Mouse (Mus musculus) G1E (cell line): Measurements from ENCODE around the gene Socs3. TPM values are rescaled to one million over a fixed set of nuclear protein-coding genes. Genes with fewer than 3 reads are reported as not detected.
A peak's percentile ranks its signal among the peaks of the same experiment; 100 is the strongest.

ENCODE experiments used
- ATAC-seq: 2 replicates; pipeline ENCODE4 v1.8.0; 2016; ENCODE audit warnings: mild to moderate bottlenecking; ENCODE audit not compliant: insufficient number of reproducible peaks, poor library complexity, low FRiP score, severe bottlenecking; ENCODE audit errors: extremely low read depth
- DNase-seq: peaks from one replicate; pipeline ENCODE4 v3.0.0; 2012; ENCODE audit warnings: low spot score
- H3K27me3 ChIP-seq: 2 replicates; pipeline ENCODE4 v1.6.1; 2012; ENCODE audit warnings: mild to moderate bottlenecking, low read length, inconsistent platforms; ENCODE audit not compliant: insufficient read depth
- H3K36me3 ChIP-seq: replicated peaks from 2 replicates; pipeline ENCODE3; 2012; ENCODE audit warnings: mild to moderate bottlenecking, inconsistent platforms
- H3K4me1 ChIP-seq: 2 replicates; pipeline ENCODE4 v1.6.1; 2012; ENCODE audit warnings: low read depth, low read length, inconsistent platforms, mixed read lengths; ENCODE audit not compliant: insufficient read depth
- H3K4me3 ChIP-seq: 2 replicates; pipeline ENCODE4 v1.5.1; 2012; ENCODE audit warnings: low read depth, mild to moderate bottlenecking, inconsistent platforms, low read length, moderate library complexity, mixed read lengths
- H3K9me3 ChIP-seq: replicated peaks from 2 replicates; pipeline ENCODE4 v1.6.1; 2012; ENCODE audit warnings: inconsistent platforms
- CTCF ChIP-seq: IDR thresholded peaks from 2 replicates; pipeline ENCODE4 v1.5.1; 2012; ENCODE audit warnings: low read depth, low read length, inconsistent platforms, mixed read lengths
- GATA1 ChIP-seq: IDR thresholded peaks from 2 replicates; pipeline ENCODE4 v1.6.1; 2012; ENCODE audit warnings: borderline replicate concordance, low read length, inconsistent platforms, mixed read lengths
- GATA2 ChIP-seq: IDR thresholded peaks from 2 replicates; pipeline ENCODE4 v1.6.1; 2012; ENCODE audit warnings: low read depth, low read length, inconsistent platforms, borderline replicate concordance
- POLR2AphosphoS5 ChIP-seq: IDR thresholded peaks from 2 replicates; pipeline ENCODE4 v1.6.1; 2012; ENCODE audit warnings: low read depth, low read length, inconsistent platforms; ENCODE audit not compliant: insufficient replicate concordance
- TAL1 ChIP-seq: conservative IDR thresholded peaks from 2 replicates; pipeline ENCODE4 v1.6.1; 2012; ENCODE audit warnings: low read depth, low read length, inconsistent platforms, mixed read lengths
- polyA plus RNA-seq: library from polyadenylated mRNA; stranded (reverse); fragments of >175 nt; gene quantifications from 2 replicates; pipeline ENCODE4 v1.2.3, GENCODE M21; 2012
- total RNA-seq, 2 experiments: library from RNA; stranded (forward) in 1 of 2; stranded (reverse) in 1 of 2; fragments of 200-1000 nt in 1 of 2; fragments of >200 nt in 1 of 2; fragmentation: Nextera tagmentation in 1 of 2; gene quantifications; 2 replicates each; pipeline ENCODE4 v1.2.3; 2014 to 2017

The Socs3 gene
- total and polyA plus RNA-seq, 3 experiments: 2.9 to 3.8 TPM; not detected in 1

- Histone ChIP-seq H3K4me1 (peaks cover 71% of the 10 kb centered on the region), H3K36me3 (peaks cover 89% of the 10 kb centered on the region), H3K4me3 (no peak overlapping the region), H3K27me3 (no peaks in the 10 kb centered on the region), H3K9me3 (no peaks in the 10 kb centered on the region)
- TF ChIP-seq POLR2AphosphoS5 (no peak), GATA2 (no peak), CTCF (no peak), GATA1 (no peak), TAL1 (no peak)
- ATAC-seq (no peak), DNase-seq (no peak)
Observed at GRCm38 (mm10) chr11:117995661-117996060, 25.8 kb upstream of the Socs3 start.

- peaks cover 88% of the 10 kb centered on the region for H3K36me3 ChIP-seq
- H3K9me3 ChIP-seq: no peaks in the 10 kb centered on the region
- peaks cover 71% of the 10 kb centered on the region for H3K4me1 ChIP-seq
- TF ChIP-seq CTCF (no peak), TAL1 (no peak), GATA2 (no peak), POLR2AphosphoS5 (no peak), GATA1 (no peak)
- no peak overlapping the region for H3K4me3 ChIP-seq
- H3K27me3 ChIP-seq: no peaks in the 10 kb centered on the region
- DNase-seq: no peak
- no peak for ATAC-seq
Observed at GRCm38 (mm10) chr11:117995255-117995654, 25.4 kb upstream of the Socs3 start.

- no peak for ATAC-seq
- Histone ChIP-seq H3K4me3 (no peak overlapping the region), H3K4me1 (peaks cover 71% of the 10 kb centered on the region), H3K36me3 (peaks cover 81% of the 10 kb centered on the region), H3K9me3 (no peaks in the 10 kb centered on the region), H3K27me3 (no peaks in the 10 kb centered on the region)
- no peak for DNase-seq
- no peak for TF ChIP-seq GATA2
Observed at GRCm38 (mm10) chr11:117994250-117995057, 24.6 kb upstream of the Socs3 start.

GRCm38 (mm10) chr11:117993190-117994175, 23.6 kb upstream of the Socs3 start:
- H3K9me3 ChIP-seq: no peaks in the 10 kb centered on the region
- TF ChIP-seq POLR2AphosphoS5: no peak
- no peak for TF ChIP-seq TAL1
- no peak for TF ChIP-seq GATA1
- no peak for TF ChIP-seq GATA2
- TF ChIP-seq CTCF: no peak
- H3K4me1 ChIP-seq: peaks cover 76% of the 10 kb centered on the region
- DNase-seq (no peak), ATAC-seq (no peak)
- no peaks in the 10 kb centered on the region for H3K27me3 ChIP-seq
- peak overlapping the region; percentile 39; the same call in 1 of the 2 replicates for H3K4me3 ChIP-seq
- peaks cover 76% of the 10 kb centered on the region for H3K36me3 ChIP-seq

- Histone ChIP-seq H3K36me3 (peaks cover 61% of the 10 kb centered on the region), H3K27me3 (no peaks in the 10 kb centered on the region), H3K9me3 (no peaks in the 10 kb centered on the region), H3K4me3 (no peak overlapping the region; the same call in 1 of the 2 replicates), H3K4me1 (peaks cover 83% of the 10 kb centered on the region)
- peak; percentile 29 for ATAC-seq
- DNase-seq: no peak
- TF ChIP-seq POLR2AphosphoS5: no peak
- no peak for TF ChIP-seq TAL1
- TF ChIP-seq GATA1: no peak
- no peak for TF ChIP-seq GATA2
- no peak for TF ChIP-seq CTCF
Observed at GRCm38 (mm10) chr11:117991502-117992470, 21.9 kb upstream of the Socs3 start.
